Mouse (Mus musculus) fibroblast of lung, adult 2 months (primary cell): Measurements from ENCODE around the gene Plekha6.
A peak's percentile ranks its signal among the peaks of the same experiment; 100 is the strongest.

ENCODE experiments used
- DNase-seq: peaks from one replicate; pipeline ENCODE4 v3.0.0-alpha.2; 2011; ENCODE audit warnings: low read depth

Gene Plekha6

GRCm38 (mm10) chr1:133146014-133147009 lies 17.7 kb upstream of the Plekha6 start:
- DNase-seq: no peak

GRCm38 (mm10) chr1:133147324-133147723 lies 16.7 kb upstream of the Plekha6 start:
- no peak for DNase-seq

GRCm38 (mm10) chr1:133148122-133148521 lies 15.9 kb upstream of the Plekha6 start:
- no peak for DNase-seq

GRCm38 (mm10) chr1:133150556-133150955 lies 13.5 kb upstream of the Plekha6 start:
- no peak for DNase-seq

- DNase-seq: no peak
Observed at GRCm38 (mm10) chr1:133152213-133152612, 11.8 kb upstream of the Plekha6 start.

- no peak for DNase-seq
Observed at GRCm38 (mm10) chr1:133155270-133155669, 8.7 kb upstream of the Plekha6 start.

- DNase-seq: no peak
Observed at GRCm38 (mm10) chr1:133159128-133159564, 4.9 kb upstream of the Plekha6 start.

GRCm38 (mm10) chr1:133161559-133161958 lies 2.5 kb upstream of the Plekha6 start:
- no peak for DNase-seq

GRCm38 (mm10) chr1:133162046-133162445 lies 2.0 kb upstream of the Plekha6 start:
- DNase-seq: no peak

- DNase-seq: no peak
Observed at GRCm38 (mm10) chr1:133162981-133163380, 1.0 kb upstream of the Plekha6 start.

- DNase-seq: no peak
Observed at GRCm38 (mm10) chr1:133164591-133165011, 591 bp downstream of the Plekha6 start.

- no peak for DNase-seq
Observed at GRCm38 (mm10) chr1:133165111-133165510, 1.1 kb downstream of the Plekha6 start.

- DNase-seq: no peak
Observed at GRCm38 (mm10) chr1:133168318-133169060, 4.5 kb downstream of the Plekha6 start.

- no peak for DNase-seq
Observed at GRCm38 (mm10) chr1:133170196-133170595, 6.2 kb downstream of the Plekha6 start.

GRCm38 (mm10) chr1:133171357-133171756 lies 7.3 kb downstream of the Plekha6 start:
- peak; percentile 22 for DNase-seq

- no peak for DNase-seq
Observed at GRCm38 (mm10) chr1:133175150-133175549, 11.1 kb downstream of the Plekha6 start.

GRCm38 (mm10) chr1:133177480-133178172 lies 13.6 kb downstream of the Plekha6 start:
- DNase-seq: peak; percentile 39

GRCm38 (mm10) chr1:133178732-133179440 lies 14.9 kb downstream of the Plekha6 start:
- DNase-seq: peak; percentile 44

- DNase-seq: peak; percentile 24
Observed at GRCm38 (mm10) chr1:133181072-133182015, 17.3 kb downstream of the Plekha6 start.

- no peak for DNase-seq
Observed at GRCm38 (mm10) chr1:133182016-133182705, 18.2 kb downstream of the Plekha6 start.
